Mouse (Mus musculus) C2C12 (cell line): Measurements from ENCODE around the gene Yap1.

Experiments used
- CEBPB ChIP-seq: IDR thresholded peaks from one replicate; pipeline ENCODE4 v1.6.1; 2011; ENCODE audit warnings: low read depth, mild to moderate bottlenecking, control low read depth, moderate library complexity
- CTCF ChIP-seq: IDR thresholded peaks from one replicate; pipeline ENCODE4 v1.5.1; 2011; ENCODE audit not compliant: control insufficient read depth, insufficient read depth, insufficient read length
- MAX ChIP-seq: IDR thresholded peaks from one replicate; pipeline ENCODE4 v1.6.1; 2011; ENCODE audit warnings: mild to moderate bottlenecking, control low read depth
- MYOD1 ChIP-seq: IDR thresholded peaks from one replicate; pipeline ENCODE4 v1.6.1; 2011; ENCODE audit warnings: low read depth; ENCODE audit not compliant: control insufficient read depth, insufficient read length
- MYOG ChIP-seq: IDR thresholded peaks from one replicate; pipeline ENCODE4 v1.6.1; 2011; ENCODE audit not compliant: control insufficient read depth, insufficient read length; ENCODE audit errors: extremely low read depth

DNA sequence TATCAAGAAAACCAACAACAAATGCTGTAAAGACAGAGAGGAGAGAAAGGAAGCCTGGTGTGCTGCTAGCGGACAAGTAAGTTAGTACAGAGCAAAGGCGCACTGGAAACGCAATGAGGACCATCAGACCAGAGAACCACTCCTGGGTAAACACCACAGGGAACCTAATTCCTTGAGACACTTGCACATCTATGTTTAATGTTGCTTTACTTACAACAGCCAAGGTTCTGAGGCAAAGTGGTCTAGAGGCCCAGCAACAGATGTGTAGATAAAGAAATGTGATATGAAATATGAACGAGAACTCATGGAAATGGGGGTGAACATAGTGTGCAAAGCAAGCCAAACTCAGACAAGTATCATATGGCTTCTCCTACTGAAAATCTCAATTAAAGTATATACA, 64.3 kb downstream of the Yap1 start:
- TF ChIP-seq CTCF (no peak), MAX (no peak), MYOD1 (no peak), CEBPB (no peak), MYOG (no peak)
